Mouse (Mus musculus) hindbrain, embryonic 15.5 days (tissue): Measurements from ENCODE around the gene Epb41l2. TPM values are rescaled to one million over a fixed set of nuclear protein-coding genes. Genes with fewer than 3 reads are reported as not detected.

Experiments used
- ATAC-seq: fragments of 200-750 bp; cut with Nextera tagmentation; 2 replicates; pipeline ENCODE4 v1.8.0; 2017; ENCODE audit warnings: low read depth, moderate number of reproducible peaks, moderate TSS enrichment; ENCODE audit not compliant: low FRiP score
- H3K27ac ChIP-seq: fragments of 300-500 bp; sonication (generic); replicated peaks from 2 replicates; pipeline ENCODE4 v1.5.1; 2015; ENCODE audit warnings: mild to moderate bottlenecking, inconsistent platforms
- H3K27me3 ChIP-seq: fragments of 300-500 bp; sonication (generic); 2 replicates; pipeline ENCODE4 v1.6.1; 2015; ENCODE audit warnings: control low read depth, inconsistent platforms
- H3K36me3 ChIP-seq: fragments of 300-500 bp; sonication (generic); 2 replicates; pipeline ENCODE4 v1.6.1; 2015; ENCODE audit warnings: control low read depth, inconsistent platforms
- H3K4me1 ChIP-seq: fragments of 300-500 bp; sonication (generic); replicated peaks from 2 replicates; pipeline ENCODE4 v1.6.1; 2015; ENCODE audit warnings: control low read depth, inconsistent platforms
- H3K4me2 ChIP-seq: fragments of 300-500 bp; sonication (generic); 2 replicates; pipeline ENCODE4 v1.6.1; 2015; ENCODE audit warnings: moderate library complexity, mild to moderate bottlenecking, inconsistent platforms
- H3K4me3 ChIP-seq: fragments of 300-500 bp; sonication (generic); 2 replicates; pipeline ENCODE4 v1.5.1; 2015; ENCODE audit warnings: mild to moderate bottlenecking, inconsistent platforms
- H3K9ac ChIP-seq: fragments of 300-500 bp; sonication (generic); 2 replicates; pipeline ENCODE4 v1.6.1; 2015; ENCODE audit warnings: inconsistent platforms
- H3K9me3 ChIP-seq: fragments of 300-500 bp; sonication (generic); 2 replicates; pipeline ENCODE4 v1.6.1; 2016; ENCODE audit warnings: control low read depth, inconsistent platforms
- WGBS: fragments of 180-500 bp; shearing (Covaris S2); methylation state at CpG from one replicate; pipeline ENCODE4 v1.1.7; 2015; 5-methylcytosine and 5-hydroxymethylcytosine counted together
- polyA plus RNA-seq: library from polyadenylated mRNA; unstranded; fragments of >200 nt; fragmentation: Nextera tagmentation; extraction: Ambion mirVana; gene quantifications from 2 replicates; pipeline ENCODE4 v1.2.1, GENCODE M21; 2015

Epb41l2 gene
- 27.4 and 30.5 TPM in 2 replicates for polyA plus RNA-seq

GRCm38 (mm10) chr10:25359208-25359958 lies at the start of gene Epb41l2:
TSS of gene Epb41l2 (plus strand) at chr10:25359798.
- H3K4me2 ChIP-seq: peak within 1 kb of the TSS; percentile 87
- peaks cover 10% of the 10 kb centered on the region for H3K4me1 ChIP-seq
- peak; percentile 89 for ATAC-seq
- H3K4me3 ChIP-seq: peak within 1 kb of the TSS; percentile 91
- no peaks in the 10 kb centered on the region for H3K36me3 ChIP-seq
- H3K27ac ChIP-seq: peak within 1 kb of the TSS; percentile 79
- H3K27me3 ChIP-seq: no peaks in the 10 kb centered on the region
- WGBS: under 1% methylated on average over 44 of the region's 55 CpGs
- H3K9ac ChIP-seq: peak within 1 kb of the TSS; percentile 77
- H3K9me3 ChIP-seq: no peaks in the 10 kb centered on the region

GRCm38 (mm10) chr10:25309996-25310395 lies 49.6 kb upstream of the Epb41l2 start:
- H3K4me1 ChIP-seq: peaks cover 9% of the 10 kb centered on the region; the same call in 1 of the 2 replicates
- no peak overlapping the region for H3K4me3 ChIP-seq
- no peak overlapping the region for H3K4me2 ChIP-seq
- WGBS: 87% methylated on average over 5 of the region's 5 CpGs
- H3K36me3 ChIP-seq: no peaks in the 10 kb centered on the region
- H3K9ac ChIP-seq: no peak overlapping the region
- H3K27ac ChIP-seq: no peak overlapping the region
- no peak for ATAC-seq
- H3K9me3 ChIP-seq: no peaks in the 10 kb centered on the region
- H3K27me3 ChIP-seq: no peaks in the 10 kb centered on the region

GRCm38 (mm10) chr10:25310736-25311135 lies 48.9 kb upstream of the Epb41l2 start:
- Histone ChIP-seq H3K4me1 (peaks cover 9% of the 10 kb centered on the region; the same call in 1 of the 2 replicates), H3K4me3 (no peak overlapping the region), H3K36me3 (no peaks in the 10 kb centered on the region), H3K27ac (no peak overlapping the region), H3K27me3 (no peaks in the 10 kb centered on the region), H3K9me3 (no peaks in the 10 kb centered on the region), H3K9ac (no peak overlapping the region), H3K4me2 (no peak overlapping the region)
- no peak for ATAC-seq
- WGBS: 82% methylated on average over 4 of the region's 4 CpGs

GRCm38 (mm10) chr10:25311554-25312212 lies 47.9 kb upstream of the Epb41l2 start:
- 25% methylated on average over 9 of the region's 9 CpGs for WGBS

GRCm38 (mm10) chr10:25313856-25314584 lies 45.6 kb upstream of the Epb41l2 start:
- H3K9ac ChIP-seq: no peak overlapping the region
- no peak overlapping the region for H3K4me3 ChIP-seq
- H3K27ac ChIP-seq: no peak overlapping the region
- H3K4me2 ChIP-seq: peak overlapping the region; percentile 20; the same call in 1 of the 2 replicates
- 18% methylated on average over 17 of the region's 17 CpGs for WGBS
- H3K27me3 ChIP-seq: no peaks in the 10 kb centered on the region
- H3K9me3 ChIP-seq: no peaks in the 10 kb centered on the region
- no peak for ATAC-seq
- H3K36me3 ChIP-seq: no peaks in the 10 kb centered on the region
- H3K4me1 ChIP-seq: peaks cover 9% of the 10 kb centered on the region; the same call in 1 of the 2 replicates

More at GRCm38 (mm10) chr10:25311554-25312212, 47.9 kb upstream of the Epb41l2 start:
- Histone ChIP-seq H3K9me3 (no peaks in the 10 kb centered on the region), H3K27ac (no peak overlapping the region), H3K4me1 (peaks cover 9% of the 10 kb centered on the region; the same call in 1 of the 2 replicates), H3K9ac (no peak overlapping the region), H3K4me2 (no peak overlapping the region), H3K36me3 (no peaks in the 10 kb centered on the region), H3K4me3 (no peak overlapping the region), H3K27me3 (no peaks in the 10 kb centered on the region)
- peak; percentile 56; the same call in 1 of the 2 replicates for ATAC-seq

- H3K4me2 ChIP-seq: no peak overlapping the region
- H3K9ac ChIP-seq: no peak overlapping the region
- no peaks in the 10 kb centered on the region for H3K36me3 ChIP-seq
- H3K4me1 ChIP-seq: 0 out of 2 replicates have a peak, but pooled peaks cover 4% of the 10 kb centered on the region
- no peaks in the 10 kb centered on the region for H3K9me3 ChIP-seq
- no peak for ATAC-seq
- H3K4me3 ChIP-seq: no peak overlapping the region
- no peaks in the 10 kb centered on the region for H3K27me3 ChIP-seq
- H3K27ac ChIP-seq: no peak overlapping the region
These were observed 41.9 kb upstream of the Epb41l2 start for GRCm38 (mm10) chr10:25317665-25318064.

GRCm38 (mm10) chr10:25318405-25318804 lies 41.2 kb upstream of the Epb41l2 start:
- 93% methylated on average over 5 of the region's 5 CpGs for WGBS
- Histone ChIP-seq H3K4me2 (no peak overlapping the region), H3K36me3 (no peaks in the 10 kb centered on the region), H3K9me3 (no peaks in the 10 kb centered on the region), H3K9ac (no peak overlapping the region), H3K4me3 (no peak overlapping the region), H3K27me3 (no peaks in the 10 kb centered on the region), H3K27ac (no peak overlapping the region), H3K4me1 (0 out of 2 replicates have a peak, but pooled peaks cover 4% of the 10 kb centered on the region)
- ATAC-seq: no peak

- Histone ChIP-seq H3K9ac (no peak overlapping the region), H3K36me3 (no peaks in the 10 kb centered on the region), H3K4me2 (no peak overlapping the region), H3K4me1 (no peaks in the 10 kb centered on the region), H3K9me3 (no peaks in the 10 kb centered on the region), H3K27me3 (no peaks in the 10 kb centered on the region), H3K4me3 (no peak overlapping the region), H3K27ac (no peak overlapping the region)
- no peak for ATAC-seq
These were observed 40.1 kb upstream of the Epb41l2 start for GRCm38 (mm10) chr10:25319531-25319930.

- no peaks in the 10 kb centered on the region for H3K27me3 ChIP-seq
- H3K9ac ChIP-seq: no peak overlapping the region
- no peaks in the 10 kb centered on the region for H3K9me3 ChIP-seq
- no peak overlapping the region for H3K27ac ChIP-seq
- no peak for ATAC-seq
- no peak overlapping the region for H3K4me2 ChIP-seq
- H3K4me1 ChIP-seq: no peaks in the 10 kb centered on the region
- no peaks in the 10 kb centered on the region for H3K36me3 ChIP-seq
- no peak overlapping the region for H3K4me3 ChIP-seq
- 87% methylated on average over 4 of the region's 4 CpGs for WGBS
These were observed 38.4 kb upstream of the Epb41l2 start for GRCm38 (mm10) chr10:25321198-25321597.

GRCm38 (mm10) chr10:25325690-25326089 lies 33.9 kb upstream of the Epb41l2 start:
- Histone ChIP-seq H3K9ac (no peak overlapping the region), H3K4me3 (no peak overlapping the region), H3K4me2 (no peak overlapping the region), H3K9me3 (no peaks in the 10 kb centered on the region), H3K4me1 (no peaks in the 10 kb centered on the region), H3K36me3 (no peaks in the 10 kb centered on the region), H3K27me3 (no peaks in the 10 kb centered on the region), H3K27ac (no peak overlapping the region)
- 45% methylated on average over 4 of the region's 4 CpGs for WGBS
- no peak; the same call in 1 of the 2 replicates for ATAC-seq

GRCm38 (mm10) chr10:25327511-25327910 lies 32.1 kb upstream of the Epb41l2 start:
- WGBS: 83% methylated on average over 6 of the region's 6 CpGs
- ATAC-seq: no peak
- no peaks in the 10 kb centered on the region for H3K9me3 ChIP-seq
- H3K27ac ChIP-seq: no peak overlapping the region
- no peaks in the 10 kb centered on the region for H3K4me1 ChIP-seq
- H3K9ac ChIP-seq: no peak overlapping the region
- H3K4me2 ChIP-seq: no peak overlapping the region
- H3K4me3 ChIP-seq: no peak overlapping the region
- no peaks in the 10 kb centered on the region for H3K27me3 ChIP-seq
- no peaks in the 10 kb centered on the region for H3K36me3 ChIP-seq

GRCm38 (mm10) chr10:25330094-25330493 lies 29.5 kb upstream of the Epb41l2 start:
- Histone ChIP-seq H3K4me3 (no peak overlapping the region), H3K27ac (no peak overlapping the region), H3K9me3 (no peaks in the 10 kb centered on the region), H3K36me3 (no peaks in the 10 kb centered on the region), H3K9ac (no peak overlapping the region), H3K27me3 (no peaks in the 10 kb centered on the region), H3K4me1 (no peaks in the 10 kb centered on the region), H3K4me2 (no peak overlapping the region)
- WGBS: 82% methylated on average over 7 of the region's 7 CpGs
- no peak for ATAC-seq
